Mouse (Mus musculus) embryonic fibroblast, embryonic 13.5 days (primary cell): Measurements from ENCODE around the gene Trmt44. TPM values are rescaled to one million over a fixed set of nuclear protein-coding genes. Genes with fewer than 3 reads are reported as not detected.

Experiments
- H3K27ac ChIP-seq: 2 replicates; pipeline ENCODE4 v1.5.1; 2012; ENCODE audit warnings: low read length, control low read depth, inconsistent platforms; ENCODE audit not compliant: insufficient read depth
- H3K4me1 ChIP-seq: 2 replicates; pipeline ENCODE4 v1.6.1; 2011; ENCODE audit warnings: low read length; ENCODE audit not compliant: control insufficient read depth, insufficient read depth
- H3K4me3 ChIP-seq: 2 replicates; pipeline ENCODE4 v1.5.1; 2011; ENCODE audit warnings: mild to moderate bottlenecking, control low read depth, low read length; ENCODE audit not compliant: insufficient read depth
- CTCF ChIP-seq: IDR thresholded peaks from 2 replicates; pipeline ENCODE4 v1.5.1; 2011; ENCODE audit warnings: mild to moderate bottlenecking, control low read depth, low read length, moderate library complexity, borderline replicate concordance; ENCODE audit not compliant: insufficient read depth
- POLR2A ChIP-seq: IDR thresholded peaks from 2 replicates; pipeline ENCODE4 v1.6.1; 2011; ENCODE audit warnings: low read depth, mild to moderate bottlenecking, control low read depth, low read length, moderate library complexity
- polyA plus RNA-seq: library from polyadenylated mRNA; stranded (reverse); fragments of >200 nt; gene quantifications from 2 replicates; pipeline ENCODE4 v1.2.4, GENCODE M21; 2011; ENCODE audit warnings: low read depth; ENCODE audit not compliant: missing spikeins, insufficient read length

Trmt44 gene
- polyA plus RNA-seq, 1 experiment, result 5.6 TPM

- no peak overlapping the region for H3K27ac ChIP-seq
- H3K4me3 ChIP-seq, result no peak overlapping the region
- H3K4me1 ChIP-seq, result no peaks in the 10 kb centered on the region
- no peak for TF ChIP-seq POLR2A
- no peak for TF ChIP-seq CTCF
Measured at GRCm38 (mm10) chr5:35524381-35524780, 50.5 kb downstream of the Trmt44 start.

- Histone ChIP-seq H3K4me3 (no peak overlapping the region), H3K27ac (no peak overlapping the region), H3K4me1 (no peaks in the 10 kb centered on the region)
- TF ChIP-seq CTCF, result peak; percentile 79; the same call in 1 of the 2 replicates
- no peak for TF ChIP-seq POLR2A
Measured at GRCm38 (mm10) chr5:35523735-35524134, 51.1 kb downstream of the Trmt44 start.

GRCm38 (mm10) chr5:35516781-35517180 is 58.1 kb downstream of the Trmt44 start:
- Histone ChIP-seq H3K4me3 (no peak overlapping the region), H3K27ac (no peak overlapping the region), H3K4me1 (no peaks in the 10 kb centered on the region)
- TF ChIP-seq CTCF (no peak), POLR2A (no peak)

GRCm38 (mm10) chr5:35510589-35510988 is 64.3 kb downstream of the Trmt44 start:
- no peak overlapping the region for H3K27ac ChIP-seq
- H3K4me1 ChIP-seq, result no peaks in the 10 kb centered on the region
- no peak for TF ChIP-seq POLR2A
- TF ChIP-seq CTCF, result peak; percentile 83
- H3K4me3 ChIP-seq, result no peak overlapping the region

Other genes with a start within 250 kb of the Trmt44 start
- gene Hmx1, start 186.0 kb downstream of the Trmt44 start, polyA plus RNA-seq, result 0.91 TPM in 1 of 2 replicates, not detected in the other
- 3.4 and 7.8 TPM in 2 replicates for gene Cpz, start 49.4 kb downstream of the Trmt44 start, polyA plus RNA-seq
- gene Acox3, start 8.0 kb upstream of the Trmt44 start, polyA plus RNA-seq, result 22.4 and 24.9 TPM in 2 replicates
- 9.8 and 19.2 TPM in 2 replicates for gene Htra3, start 104.7 kb upstream of the Trmt44 start, polyA plus RNA-seq
- gene Sh3tc1, start 164.9 kb upstream of the Trmt44 start, polyA plus RNA-seq, result 0.60 TPM in 1 of 2 replicates, not detected in the other
- not detected in 2 replicates for gene Ablim2, start 182.8 kb upstream of the Trmt44 start, polyA plus RNA-seq